Mouse (Mus musculus) myocyte (in vitro differentiated cells): ENCODE data around the gene Soga1.
A peak's percentile ranks its signal among the peaks of the same experiment; 100 is the strongest.

Experiments used
- CEBPB ChIP-seq: IDR thresholded peaks from 2 replicates; pipeline ENCODE4 v1.6.1; 2011; ENCODE audit warnings: mild to moderate bottlenecking, moderate library complexity; ENCODE audit not compliant: poor library complexity, insufficient read depth, severe bottlenecking
- E2F4 ChIP-seq: IDR thresholded peaks from one replicate; pipeline ENCODE4 v1.6.1; 2011; ENCODE audit warnings: mild to moderate bottlenecking, control low read depth, moderate library complexity; ENCODE audit not compliant: insufficient read depth
- MAX ChIP-seq: IDR thresholded peaks from one replicate; pipeline ENCODE4 v1.6.1; 2011; ENCODE audit warnings: low read depth, mild to moderate bottlenecking, control low read depth
- MYOD1 ChIP-seq, 3 experiments: IDR thresholded peaks; one replicate each; pipeline ENCODE4 v1.6.1; 2011; ENCODE audit warnings: control low read depth in 2 of 3, low read depth in 2 of 3, mild to moderate bottlenecking in 2 of 3, moderate library complexity in 1 of 3; ENCODE audit not compliant: insufficient read length in 2 of 3, control insufficient read depth in 1 of 3
- MYOG ChIP-seq, 3 experiments: IDR thresholded peaks; one replicate each; pipeline ENCODE4 v1.6.1; 2011; ENCODE audit warnings: control low read depth in 2 of 3, low read depth in 2 of 3, mild to moderate bottlenecking in 2 of 3; ENCODE audit not compliant: insufficient read length in 2 of 3, control insufficient read depth in 1 of 3, insufficient read depth in 1 of 3
- POLR2A ChIP-seq: IDR thresholded peaks from one replicate; pipeline ENCODE4 v1.6.1; 2011; ENCODE audit warnings: low read depth, mild to moderate bottlenecking, control low read depth, moderate library complexity; ENCODE audit not compliant: insufficient read length
- POLR2AphosphoS2 ChIP-seq: IDR thresholded peaks from one replicate; pipeline ENCODE4 v1.6.1; 2011; ENCODE audit warnings: low read depth, control low read depth; ENCODE audit not compliant: insufficient read length
- REST ChIP-seq: IDR thresholded peaks from one replicate; pipeline ENCODE4 v1.6.1; 2011; ENCODE audit warnings: mild to moderate bottlenecking, control low read depth, moderate library complexity; ENCODE audit not compliant: insufficient read depth, insufficient read length
- SRF ChIP-seq: IDR thresholded peaks from one replicate; pipeline ENCODE4 v1.6.1; 2011; ENCODE audit warnings: low read depth; ENCODE audit not compliant: control insufficient read depth, insufficient read length
- TCF12 ChIP-seq: IDR thresholded peaks from one replicate; pipeline ENCODE4 v1.6.1; 2011; ENCODE audit warnings: mild to moderate bottlenecking, control low read depth; ENCODE audit not compliant: poor library complexity, insufficient read depth, severe bottlenecking
- TCF3 ChIP-seq: IDR thresholded peaks from one replicate; pipeline ENCODE4 v1.6.1; 2011; ENCODE audit warnings: low read depth, control low read depth; ENCODE audit not compliant: insufficient read length
- USF1 ChIP-seq: IDR thresholded peaks from one replicate; pipeline ENCODE4 v1.6.1; 2011; ENCODE audit warnings: low read depth, mild to moderate bottlenecking, control low read depth, moderate library complexity

GRCm38 (mm10) chr2:156998263-156998662 is 80.8 kb downstream of the Soga1 start:
- TF ChIP-seq POLR2A (no peak), CEBPB (no peak), E2F4 (no peak), POLR2AphosphoS2 (no peak), MAX (no peak), USF1 (no peak), MYOG (IDR thresholded peaks at IDR 0.05; ENCODE audit: control insufficient read depth in 1 of 3, insufficient read depth in 1 of 3, insufficient read length in 2 of 3, low read depth in 2 of 3) (no peak), MYOD1 (IDR thresholded peaks at IDR 0.05; ENCODE audit: control insufficient read depth in 1 of 3, insufficient read length in 2 of 3, low read depth in 2 of 3) (peak in 2 of 3 experiments; percentile 39 to 50), TCF12 (no peak), REST (no peak), TCF3 (no peak), SRF (no peak)
